Mouse (Mus musculus): Measurements from ENCODE around the gene Uba52. TPM values are rescaled to one million over a fixed set of nuclear protein-coding genes. Genes with fewer than 3 reads are reported as not detected.
"Not testable (repeated sequence)": the region's sequence is repeated elsewhere in the genome, so short reads cannot be mapped to it uniquely, and the experiment has no call there.

The Uba52 gene
- polyA plus RNA-seq, 1 experiment from 2014 or later: 758 TPM

DNA sequence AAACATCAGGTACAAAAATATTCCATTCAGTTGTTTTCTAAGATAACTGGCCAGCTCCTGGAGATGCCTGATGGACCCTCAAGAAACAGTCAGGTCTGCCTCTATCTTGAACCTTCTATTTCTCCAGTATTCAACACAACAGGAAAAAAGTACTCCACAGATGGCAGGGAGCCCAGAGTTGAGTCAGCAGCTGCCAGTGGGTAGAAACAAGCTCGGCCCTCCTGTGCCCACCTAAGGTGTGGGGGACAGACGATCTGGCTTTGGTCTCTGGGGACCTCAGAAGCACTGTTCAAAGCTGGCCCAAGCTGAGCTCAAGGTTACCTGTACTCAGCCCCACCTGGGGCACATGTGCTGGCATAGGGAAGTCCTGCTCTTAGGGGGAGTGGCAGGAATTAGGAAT is 2.8 kb upstream of the Uba52 start:
- Histone ChIP-seq H3K9me3 (replicated peaks) (no peaks in the 10 kb centered on the region), H3K27me3 (no peaks in the 10 kb centered on the region), H3K4me3 (replicated peaks) (no peak overlapping the region), H3K4me1 (replicated peaks) (peaks cover 54% of the 10 kb centered on the region), H3K4me2 (no peak overlapping the region), H3K9ac (no peak overlapping the region), H3K36me3 (peaks cover 58% of the 10 kb centered on the region), H3K27ac (peak overlapping the region; percentile 99; the same call in 1 of the 2 replicates)
- 66% methylated on average over 2 of the region's 2 CpGs for WGBS (ENCODE audit: insufficient replicate concordance)
- DNase-seq: no peak
- ATAC-seq (ENCODE audit: low read depth): no peak

DNA sequence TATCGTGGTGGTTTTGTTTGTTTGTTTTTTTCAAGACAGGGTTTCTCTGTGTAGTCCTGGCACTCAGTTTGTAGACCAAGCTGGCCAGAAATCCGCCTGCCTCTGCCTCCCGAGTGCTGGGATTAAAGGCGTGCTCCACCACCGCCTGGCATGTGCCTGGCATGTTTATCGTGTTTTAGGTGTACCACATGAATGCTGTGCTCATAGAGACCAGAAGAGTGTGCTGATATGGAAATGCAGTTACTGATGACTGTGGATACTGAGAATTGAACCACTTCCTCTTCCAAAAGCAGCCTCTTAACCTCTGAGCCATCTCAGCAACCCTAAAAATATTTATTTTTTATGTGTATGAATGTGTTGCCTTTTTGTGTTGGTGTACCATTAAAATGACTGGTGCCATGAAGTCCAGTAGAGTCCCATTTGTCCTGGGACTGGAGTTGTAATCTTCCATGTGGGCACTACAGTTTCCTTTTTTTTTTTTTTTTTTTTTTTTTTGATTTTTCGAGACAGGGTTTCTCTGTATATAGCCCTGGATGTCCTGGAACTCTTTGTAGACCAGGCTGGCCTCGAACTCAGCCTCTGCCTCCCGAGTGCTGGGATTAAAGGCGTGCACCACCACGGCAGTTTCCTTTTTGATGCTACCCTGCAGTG is 1.8 kb upstream of the Uba52 start:
- H3K36me3 ChIP-seq: peaks cover 62% of the 10 kb centered on the region
- peak overlapping the region; percentile 99 for H3K9ac ChIP-seq
- peak overlapping the region; percentile 99 for H3K27ac ChIP-seq
- peak overlapping the region; percentile 89; the same call in 1 of the 2 replicates for H3K4me3 ChIP-seq (replicated peaks)
- H3K27me3 ChIP-seq: no peaks in the 10 kb centered on the region
- peaks cover 52% of the 10 kb centered on the region for H3K4me1 ChIP-seq (replicated peaks)
- DNase-seq (no peak), ATAC-seq (ENCODE audit: low read depth) (no peak)
- peak overlapping the region; percentile 93 for H3K4me2 ChIP-seq
- no peaks in the 10 kb centered on the region for H3K9me3 ChIP-seq (replicated peaks)
- WGBS (ENCODE audit: insufficient replicate concordance): 58% methylated on average over 11 of the region's 11 CpGs

- Histone ChIP-seq H3K4me2 (peak overlapping the region; percentile 93), H3K9ac (peak overlapping the region; percentile 99), H3K4me1 (replicated peaks) (peaks cover 57% of the 10 kb centered on the region), H3K27me3 (no peaks in the 10 kb centered on the region), H3K27ac (peak overlapping the region; percentile 99), H3K9me3 (replicated peaks) (no peaks in the 10 kb centered on the region), H3K36me3 (peaks cover 66% of the 10 kb centered on the region), H3K4me3 (replicated peaks) (peak overlapping the region; percentile 89)
- WGBS (ENCODE audit: insufficient replicate concordance): 75% methylated on average over 2 of the region's 2 CpGs
- ATAC-seq (ENCODE audit: low read depth) (no peak), DNase-seq (no peak)
Observed at GRCm38 (mm10) chr8:70511770-70512169, 1.2 kb upstream of the Uba52 start.

DNA sequence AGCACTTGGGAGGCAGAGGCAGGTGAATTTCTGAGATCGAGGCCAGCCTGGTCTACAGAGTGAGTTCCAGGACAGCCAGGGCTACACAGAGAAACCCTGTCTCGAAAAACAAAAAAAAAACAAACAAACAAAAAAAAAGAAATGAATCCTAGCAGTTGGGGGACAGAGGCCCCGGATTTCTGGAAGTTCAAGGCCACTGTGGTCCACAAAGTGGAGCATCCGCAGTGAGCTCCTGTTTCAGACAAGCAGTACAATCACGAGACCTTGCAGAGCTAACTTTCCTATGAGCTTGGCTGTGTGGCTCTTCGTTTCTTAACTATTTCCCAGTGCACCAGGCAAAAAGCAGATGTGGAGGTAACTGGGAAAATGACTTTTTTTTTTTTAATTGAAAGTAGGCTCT is 573 bp upstream of the Uba52 start:
- H3K27me3 ChIP-seq; ATAC-seq (ENCODE audit: low read depth); DNase-seq; H3K9me3 ChIP-seq (replicated peaks): not testable (repeated sequence)
- Histone ChIP-seq H3K4me1 (replicated peaks) (peaks cover 60% of the 10 kb centered on the region), H3K4me2 (peak overlapping the region; percentile 93), H3K9ac (peak overlapping the region; percentile 99), H3K4me3 (replicated peaks) (peak overlapping the region; percentile 89), H3K27ac (peak overlapping the region; percentile 99), H3K36me3 (peaks cover 60% of the 10 kb centered on the region)
- 29% methylated on average over 6 of the region's 6 CpGs for WGBS (ENCODE audit: insufficient replicate concordance)

DNA sequence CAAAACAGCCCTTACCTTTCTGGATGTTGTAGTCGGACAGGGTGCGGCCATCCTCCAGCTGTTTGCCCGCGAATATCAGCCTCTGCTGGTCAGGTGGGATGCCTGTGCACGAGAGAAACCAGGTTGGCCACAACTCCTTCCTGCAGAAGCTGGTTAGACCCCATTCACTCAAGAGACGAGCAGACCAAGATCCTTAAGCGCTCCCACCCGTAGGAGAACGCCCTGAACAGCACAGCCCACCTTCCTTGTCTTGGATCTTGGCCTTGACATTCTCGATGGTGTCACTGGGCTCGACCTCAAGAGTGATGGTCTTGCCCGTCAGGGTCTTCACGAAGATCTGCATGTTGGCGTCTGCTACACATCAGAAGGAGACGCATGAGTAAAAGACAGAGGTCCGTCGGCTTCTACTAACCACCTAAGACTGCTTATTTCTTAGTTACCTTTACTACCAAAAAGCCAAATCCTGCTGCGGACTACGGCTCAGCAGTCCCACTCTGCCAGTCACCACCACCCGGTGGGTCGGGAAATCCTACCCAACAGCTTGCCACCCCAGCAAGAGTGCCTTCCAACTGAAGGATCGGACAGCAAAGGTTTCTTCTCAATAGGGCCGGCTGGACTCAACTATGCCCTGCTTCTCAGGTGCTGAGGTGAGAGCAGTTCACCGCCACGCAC is 1.2 kb downstream of the Uba52 start:
- Histone ChIP-seq H3K4me3 (replicated peaks) (peak overlapping the region; percentile 89), H3K27ac (peak overlapping the region; percentile 99), H3K4me2 (peak overlapping the region; percentile 93), H3K27me3 (no peaks in the 10 kb centered on the region), H3K9me3 (replicated peaks) (no peaks in the 10 kb centered on the region), H3K4me1 (replicated peaks) (peaks cover 77% of the 10 kb centered on the region), H3K36me3 (peaks cover 47% of the 10 kb centered on the region), H3K9ac (peak overlapping the region; percentile 99)
- 2% methylated on average over 25 of the region's 25 CpGs for WGBS (ENCODE audit: insufficient replicate concordance)
- no peak for ATAC-seq (ENCODE audit: low read depth)
- no peak for DNase-seq

- 41% methylated on average over 5 of the region's 5 CpGs for WGBS (ENCODE audit: insufficient replicate concordance)
- H3K4me3 ChIP-seq (replicated peaks): peak overlapping the region; percentile 79
- peak overlapping the region; percentile 93 for H3K4me2 ChIP-seq
Observed at GRCm38 (mm10) chr8:70507027-70507393, 3.6 kb downstream of the Uba52 start.

GRCm38 (mm10) chr8:70506328-70507026 is 4.1 kb downstream of the Uba52 start, which contains the start of gene Rex1bd:
Rex1bd (minus strand) TSS chr8:70506752.
- H3K27ac ChIP-seq: peak within 1 kb of the TSS; percentile 95
- under 1% methylated on average over 40 of the region's 40 CpGs for WGBS (ENCODE audit: insufficient replicate concordance)
- H3K9me3 ChIP-seq (replicated peaks): no peaks in the 10 kb centered on the region
- H3K27me3 ChIP-seq: peaks cover 24% of the 10 kb centered on the region
- peak; percentile 93 for DNase-seq
- peaks cover 29% of the 10 kb centered on the region for H3K36me3 ChIP-seq
- ATAC-seq (ENCODE audit: low read depth): peak; percentile 83
- H3K9ac ChIP-seq: peak within 1 kb of the TSS; percentile 89
- H3K4me1 ChIP-seq (replicated peaks): peaks cover 79% of the 10 kb centered on the region
- peak within 1 kb of the TSS; percentile 79 for H3K4me3 ChIP-seq (replicated peaks)
- peak within 1 kb of the TSS; percentile 93 for H3K4me2 ChIP-seq

More at GRCm38 (mm10) chr8:70507027-70507393, 3.6 kb downstream of the Uba52 start:
- Histone ChIP-seq H3K36me3 (peaks cover 29% of the 10 kb centered on the region), H3K27me3 (peaks cover 18% of the 10 kb centered on the region), H3K9me3 (replicated peaks) (no peaks in the 10 kb centered on the region), H3K4me1 (replicated peaks) (peaks cover 79% of the 10 kb centered on the region), H3K27ac (peak overlapping the region; percentile 95), H3K9ac (peak overlapping the region; percentile 89)
- ATAC-seq (ENCODE audit: low read depth) (no peak), DNase-seq (no peak)

DNA sequence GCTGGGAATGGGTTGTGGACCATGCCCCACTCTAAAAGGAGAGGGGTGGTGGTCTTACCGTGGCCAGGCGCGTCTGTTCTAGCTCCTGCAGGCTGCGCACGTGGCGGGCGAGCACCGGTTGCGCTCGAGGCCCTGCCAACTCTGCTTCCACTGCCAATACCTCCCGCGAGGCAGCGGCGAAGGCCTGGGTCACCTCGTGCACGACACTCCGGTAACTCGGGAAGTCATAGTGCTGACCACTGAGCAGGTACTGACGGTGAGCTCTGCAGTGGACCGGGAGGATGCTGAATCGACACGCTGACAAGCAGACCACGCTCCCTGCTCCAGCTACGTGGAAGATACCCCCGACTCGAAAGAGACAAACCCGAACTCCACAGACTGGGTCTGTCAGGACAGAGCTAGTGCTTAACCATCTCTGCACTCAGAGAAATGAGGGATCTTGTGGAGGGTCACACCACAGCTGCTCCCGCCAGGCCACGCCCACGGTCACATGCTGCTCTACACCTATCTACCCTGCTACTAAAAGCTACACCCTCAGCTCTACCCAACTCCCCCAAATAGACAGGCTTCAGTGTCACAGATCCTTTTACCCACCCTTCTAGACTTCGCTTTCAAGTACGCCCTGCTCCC is 4.8 kb downstream of the Uba52 start:
- WGBS (ENCODE audit: insufficient replicate concordance): 39% methylated on average over 32 of the region's 32 CpGs
- peaks cover 82% of the 10 kb centered on the region for H3K4me1 ChIP-seq (replicated peaks)
- peaks cover 29% of the 10 kb centered on the region for H3K36me3 ChIP-seq

DNA sequence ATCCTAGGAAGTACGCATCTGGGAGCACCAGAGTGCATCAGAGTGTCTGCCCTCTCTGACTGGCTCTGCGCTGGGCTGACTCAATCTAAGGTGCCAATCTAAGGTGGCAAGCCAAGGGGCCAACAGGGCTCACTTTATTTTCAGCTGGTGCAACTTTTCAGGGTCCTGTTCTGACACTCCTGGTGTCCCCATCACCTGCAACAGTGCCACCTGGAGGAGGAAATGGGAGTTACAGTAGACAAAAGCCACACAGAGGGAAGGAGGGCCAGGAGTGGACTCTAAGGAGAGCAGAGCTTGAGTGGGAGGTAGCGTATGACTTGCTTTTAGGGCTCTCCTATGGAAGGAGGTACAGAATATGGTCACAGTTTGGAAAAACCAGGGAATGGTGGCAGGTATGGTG is 5.8 kb downstream of the Uba52 start:
- 58% methylated on average over 3 of the region's 3 CpGs for WGBS (ENCODE audit: insufficient replicate concordance)
- Histone ChIP-seq H3K36me3 (peaks cover 29% of the 10 kb centered on the region), H3K27ac (no peak overlapping the region), H3K9ac (no peak overlapping the region), H3K4me1 (replicated peaks) (peaks cover 91% of the 10 kb centered on the region), H3K4me2 (peak overlapping the region; percentile 93), H3K4me3 (replicated peaks) (no peak overlapping the region), H3K27me3 (peaks cover 39% of the 10 kb centered on the region), H3K9me3 (replicated peaks) (no peaks in the 10 kb centered on the region)
- ATAC-seq (ENCODE audit: low read depth): no peak
- DNase-seq: peak; percentile 74

More for the DNA sequence above, 4.8 kb downstream of the Uba52 start:
- ATAC-seq (ENCODE audit: low read depth) (peak; percentile 24), DNase-seq (no peak)
- Histone ChIP-seq H3K27ac (peak overlapping the region; percentile 95), H3K9ac (peak overlapping the region; percentile 89), H3K4me2 (peak overlapping the region; percentile 93), H3K4me3 (replicated peaks) (peak overlapping the region; percentile 79), H3K27me3 (peaks cover 30% of the 10 kb centered on the region), H3K9me3 (replicated peaks) (no peaks in the 10 kb centered on the region)

DNA sequence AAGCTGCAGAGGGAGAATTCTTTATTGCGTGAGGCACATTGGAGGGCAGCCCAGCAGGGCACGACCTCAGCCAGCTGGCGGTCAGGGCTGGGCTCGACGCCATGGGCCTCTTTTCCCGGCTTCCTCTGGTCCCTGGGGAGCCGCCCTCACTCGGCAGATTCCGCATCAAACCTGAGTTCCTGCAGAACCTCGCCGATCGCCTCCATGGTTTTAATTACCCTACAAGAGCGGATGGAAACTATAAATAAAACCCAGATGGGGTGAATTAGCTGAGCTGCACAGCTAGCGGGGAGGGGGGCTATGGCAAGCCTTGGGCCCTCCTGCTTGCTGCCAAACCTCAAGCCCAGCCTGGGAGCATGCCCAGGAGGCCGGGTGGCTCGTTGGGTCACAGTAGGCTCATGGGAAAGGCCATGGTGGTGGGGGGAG is 6.3 kb downstream of the Uba52 start:
- ATAC-seq (ENCODE audit: low read depth) (no peak), DNase-seq (no peak)
- no peak overlapping the region for H3K9ac ChIP-seq
- no peak overlapping the region for H3K4me3 ChIP-seq (replicated peaks)
- peaks cover 44% of the 10 kb centered on the region for H3K27me3 ChIP-seq
- H3K4me1 ChIP-seq (replicated peaks): peaks cover 94% of the 10 kb centered on the region
- H3K4me2 ChIP-seq: no peak overlapping the region
- H3K9me3 ChIP-seq (replicated peaks): no peaks in the 10 kb centered on the region
- no peak overlapping the region for H3K27ac ChIP-seq
- 86% methylated on average over 16 of the region's 16 CpGs for WGBS (ENCODE audit: insufficient replicate concordance)
- H3K36me3 ChIP-seq: peaks cover 28% of the 10 kb centered on the region

All from liver, embryonic 13.5 days (tissue).